Mouse (Mus musculus): ENCODE results near the gene Sprr1b. TPM values are rescaled to one million over a fixed set of nuclear protein-coding genes. Genes with fewer than 3 reads are reported as not detected.

Sprr1b gene
- not detected for polyA plus RNA-seq (2014; fragmentation: Illumina TruSeq; extraction: RNeasy Lipid Tissue Mini Kit (QIAGEN cat#74804); ENCODE audit: low read depth, low replicate concordance)

GRCm38 (mm10) chr3:92438689-92439088, at the start of gene Sprr1b:
TSS of gene Sprr1b (minus strand) at chr3:92438789.

GRCm38 (mm10) chr3:92485863-92486262, 47.3 kb upstream of the Sprr1b start, which contains the start of gene Sprr1a:
TSS of gene Sprr1a (minus strand) at chr3:92485895.

DNA sequence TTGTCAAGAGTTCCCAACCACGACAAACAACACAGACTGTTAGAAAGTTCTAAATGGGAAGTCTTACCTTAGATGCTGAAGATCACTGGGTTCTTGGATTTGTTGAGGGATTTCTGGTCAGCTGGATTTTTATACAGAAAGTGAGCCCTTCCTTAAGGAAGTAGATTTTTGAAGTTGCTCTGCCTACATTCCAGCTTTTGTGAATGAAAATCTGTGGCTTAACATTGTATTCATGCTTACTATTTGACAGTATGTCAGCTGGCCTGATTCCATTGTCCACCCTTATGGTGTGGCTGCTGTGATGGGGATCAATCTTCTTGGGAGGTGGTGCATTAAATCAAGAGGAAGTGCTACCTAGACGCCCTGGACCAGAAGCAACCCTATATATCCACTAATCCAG, 20.0 kb upstream of the Sprr1b start, which contains the start of gene Sprr3:
Gene Sprr3 (minus strand): TSS at position 101 of the 400 bp plus-strand sequence.

DNA sequence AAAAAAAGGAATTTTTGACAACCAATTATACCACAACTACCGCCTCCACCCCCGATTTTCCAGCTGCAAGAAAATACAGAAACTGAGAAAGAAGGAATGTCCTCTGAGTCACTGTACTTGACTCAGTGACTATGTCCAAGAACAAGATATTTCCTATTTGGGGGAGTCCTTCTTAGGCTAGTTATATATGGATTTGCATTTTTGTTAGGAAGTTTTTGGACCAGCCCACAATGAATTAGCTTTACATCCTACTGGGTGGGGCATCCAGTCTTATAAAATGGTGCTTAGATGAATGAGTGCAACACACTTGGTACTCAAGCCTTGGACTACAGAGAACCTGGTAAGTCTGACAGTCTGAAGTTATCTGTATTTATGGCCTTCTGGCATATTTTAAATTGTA, 6.3 kb downstream of the Sprr1b start, which contains the start of gene Sprr2k:
Gene Sprr2k (plus strand): TSS at position 301 of the 400 bp plus-strand sequence.

GRCm38 (mm10) chr3:92429323-92429722, 9.3 kb downstream of the Sprr1b start, which contains the start of gene Gm9774:
TSS of gene Gm9774 (minus strand) at chr3:92429423.

DNA sequence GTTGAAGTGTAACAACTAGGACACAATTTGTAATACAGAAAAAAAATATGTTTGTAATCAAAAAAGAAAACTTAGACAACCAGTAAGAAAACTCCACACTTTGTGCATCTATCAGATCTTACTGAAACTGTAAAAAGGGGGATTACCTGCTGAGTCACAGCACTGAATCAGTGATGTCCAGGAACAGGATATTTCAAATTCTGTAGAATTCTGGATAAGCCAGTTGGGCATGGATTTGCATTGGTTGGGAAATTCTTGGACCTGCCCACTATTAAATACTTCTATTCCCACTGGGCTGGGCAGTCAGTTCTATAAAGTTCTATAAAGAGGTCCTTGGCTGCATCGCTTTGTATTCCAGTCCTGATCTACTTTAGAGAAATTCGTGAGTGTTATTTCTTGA, 20.8 kb downstream of the Sprr1b start, which contains the start of gene Sprr2j-ps:
Gene Sprr2j-ps (plus strand): TSS at position 301 of the 400 bp plus-strand sequence.

GRCm38 (mm10) chr3:92407691-92408090, 30.9 kb downstream of the Sprr1b start, which contains the start of gene Sprr2i:
TSS of gene Sprr2i (plus strand) at chr3:92407991.

Other genes with a start within 250 kb of the Sprr1b start
- gene Sprr2a1, start 223.0 kb downstream of the Sprr1b start, polyA plus RNA-seq (2014; fragmentation: Illumina TruSeq; extraction: RNeasy Lipid Tissue Mini Kit (QIAGEN cat#74804); ENCODE audit: low read depth, low replicate concordance): not detected
- 2.5 TPM for gene Sprr2a2, start 222.9 kb downstream of the Sprr1b start, polyA plus RNA-seq (2014; fragmentation: Illumina TruSeq; extraction: RNeasy Lipid Tissue Mini Kit (QIAGEN cat#74804); ENCODE audit: low read depth, low replicate concordance)
- gene Sprr2a3, start 153.4 kb downstream of the Sprr1b start, polyA plus RNA-seq (2014; fragmentation: Illumina TruSeq; extraction: RNeasy Lipid Tissue Mini Kit (QIAGEN cat#74804); ENCODE audit: low read depth, low replicate concordance): not detected
- gene Sprr2b, start 122.2 kb downstream of the Sprr1b start, polyA plus RNA-seq (2014; fragmentation: Illumina TruSeq; extraction: RNeasy Lipid Tissue Mini Kit (QIAGEN cat#74804); ENCODE audit: low read depth, low replicate concordance): not detected
- not detected for gene Sprr2d, start 99.6 kb downstream of the Sprr1b start, polyA plus RNA-seq (2014; fragmentation: Illumina TruSeq; extraction: RNeasy Lipid Tissue Mini Kit (QIAGEN cat#74804); ENCODE audit: low read depth, low replicate concordance)
- gene Sprr2e, start 86.6 kb downstream of the Sprr1b start, polyA plus RNA-seq (2014; fragmentation: Illumina TruSeq; extraction: RNeasy Lipid Tissue Mini Kit (QIAGEN cat#74804); ENCODE audit: low read depth, low replicate concordance): not detected
- gene Sprr2f, start 73.6 kb downstream of the Sprr1b start, polyA plus RNA-seq (2014; fragmentation: Illumina TruSeq; extraction: RNeasy Lipid Tissue Mini Kit (QIAGEN cat#74804); ENCODE audit: low read depth, low replicate concordance): not detected
- gene Sprr2h, start 53.1 kb downstream of the Sprr1b start, polyA plus RNA-seq (2014; fragmentation: Illumina TruSeq; extraction: RNeasy Lipid Tissue Mini Kit (QIAGEN cat#74804); ENCODE audit: low read depth, low replicate concordance): not detected
- not detected for gene Sprr2i, start 30.8 kb downstream of the Sprr1b start, polyA plus RNA-seq (2014; fragmentation: Illumina TruSeq; extraction: RNeasy Lipid Tissue Mini Kit (QIAGEN cat#74804); ENCODE audit: low read depth, low replicate concordance)
- not detected for gene Sprr2j-ps, start 20.7 kb downstream of the Sprr1b start, polyA plus RNA-seq (2014; fragmentation: Illumina TruSeq; extraction: RNeasy Lipid Tissue Mini Kit (QIAGEN cat#74804); ENCODE audit: low read depth, low replicate concordance)
- 4.6 TPM for gene Gm9774, start 9.4 kb downstream of the Sprr1b start, polyA plus RNA-seq (2014; fragmentation: Illumina TruSeq; extraction: RNeasy Lipid Tissue Mini Kit (QIAGEN cat#74804); ENCODE audit: low read depth, low replicate concordance)
- not detected for gene Sprr2k, start 6.2 kb downstream of the Sprr1b start, polyA plus RNA-seq (2014; fragmentation: Illumina TruSeq; extraction: RNeasy Lipid Tissue Mini Kit (QIAGEN cat#74804); ENCODE audit: low read depth, low replicate concordance)
- not detected for gene Sprr3, start 19.9 kb upstream of the Sprr1b start, polyA plus RNA-seq (2014; fragmentation: Illumina TruSeq; extraction: RNeasy Lipid Tissue Mini Kit (QIAGEN cat#74804); ENCODE audit: low read depth, low replicate concordance)
- not detected for gene Sprr1a, start 47.1 kb upstream of the Sprr1b start, polyA plus RNA-seq (2014; fragmentation: Illumina TruSeq; extraction: RNeasy Lipid Tissue Mini Kit (QIAGEN cat#74804); ENCODE audit: low read depth, low replicate concordance)
- not detected for gene Sprr4, start 61.7 kb upstream of the Sprr1b start, polyA plus RNA-seq (2014; fragmentation: Illumina TruSeq; extraction: RNeasy Lipid Tissue Mini Kit (QIAGEN cat#74804); ENCODE audit: low read depth, low replicate concordance)
- not detected for gene 2310046K23Rik, start 95.7 kb upstream of the Sprr1b start, polyA plus RNA-seq (2014; fragmentation: Illumina TruSeq; extraction: RNeasy Lipid Tissue Mini Kit (QIAGEN cat#74804); ENCODE audit: low read depth, low replicate concordance)
- not detected for gene Ivl, start 134.9 kb upstream of the Sprr1b start, polyA plus RNA-seq (2014; fragmentation: Illumina TruSeq; extraction: RNeasy Lipid Tissue Mini Kit (QIAGEN cat#74804); ENCODE audit: low read depth, low replicate concordance)
- not detected for gene Smcp, start 150.2 kb upstream of the Sprr1b start, polyA plus RNA-seq (2014; fragmentation: Illumina TruSeq; extraction: RNeasy Lipid Tissue Mini Kit (QIAGEN cat#74804); ENCODE audit: low read depth, low replicate concordance)
- gene 2210017I01Rik, start 168.7 kb upstream of the Sprr1b start, polyA plus RNA-seq (2014; fragmentation: Illumina TruSeq; extraction: RNeasy Lipid Tissue Mini Kit (QIAGEN cat#74804); ENCODE audit: low read depth, low replicate concordance): not detected
- gene Lce6a, start 182.9 kb upstream of the Sprr1b start, polyA plus RNA-seq (2014; fragmentation: Illumina TruSeq; extraction: RNeasy Lipid Tissue Mini Kit (QIAGEN cat#74804); ENCODE audit: low read depth, low replicate concordance): not detected
- not detected for gene Lce1a1, start 209.5 kb upstream of the Sprr1b start, polyA plus RNA-seq (2014; fragmentation: Illumina TruSeq; extraction: RNeasy Lipid Tissue Mini Kit (QIAGEN cat#74804); ENCODE audit: low read depth, low replicate concordance)
- not detected for gene Lce1b, start 218.1 kb upstream of the Sprr1b start, polyA plus RNA-seq (2014; fragmentation: Illumina TruSeq; extraction: RNeasy Lipid Tissue Mini Kit (QIAGEN cat#74804); ENCODE audit: low read depth, low replicate concordance)
- not detected for gene Lce1a2, start 231.5 kb upstream of the Sprr1b start, polyA plus RNA-seq (2014; fragmentation: Illumina TruSeq; extraction: RNeasy Lipid Tissue Mini Kit (QIAGEN cat#74804); ENCODE audit: low read depth, low replicate concordance)
- not detected for gene Lce1c, start 240.5 kb upstream of the Sprr1b start, polyA plus RNA-seq (2014; fragmentation: Illumina TruSeq; extraction: RNeasy Lipid Tissue Mini Kit (QIAGEN cat#74804); ENCODE audit: low read depth, low replicate concordance)
- not detected for gene Lce1d, start 248.4 kb upstream of the Sprr1b start, polyA plus RNA-seq (2014; fragmentation: Illumina TruSeq; extraction: RNeasy Lipid Tissue Mini Kit (QIAGEN cat#74804); ENCODE audit: low read depth, low replicate concordance)